Mouse (Mus musculus) lung, postnatal 0 days (tissue): Measurements from ENCODE around the gene Mcm3. TPM values are rescaled to one million over a fixed set of nuclear protein-coding genes. Genes with fewer than 3 reads are reported as not detected.

Experiments
- ATAC-seq: fragments of 200-750 bp; cut with Nextera tagmentation; 2 replicates; pipeline ENCODE4 v1.8.0; 2017; ENCODE audit warnings: moderate library complexity
- DNase-seq: peaks from one replicate; pipeline ENCODE4 v3.0.0-alpha.2; 2016; ENCODE audit warnings: low spot score
- H3K27ac ChIP-seq: fragments of 300-500 bp; sonication (generic); 2 replicates; pipeline ENCODE4 v1.5.1; 2014; ENCODE audit warnings: antibody characterized with exemption, mild to moderate bottlenecking, low read length, mixed read lengths
- H3K27me3 ChIP-seq: fragments of 300-500 bp; sonication (generic); replicated peaks from 2 replicates; pipeline ENCODE4 v1.6.1; 2014; ENCODE audit warnings: low read length, mixed read lengths; ENCODE audit not compliant: insufficient read depth
- H3K36me3 ChIP-seq: fragments of 300-500 bp; sonication (generic); 2 replicates; pipeline ENCODE4 v1.6.1; 2014; ENCODE audit warnings: low read length, mixed read lengths; ENCODE audit not compliant: insufficient read depth
- H3K4me1 ChIP-seq: fragments of 300-500 bp; sonication (generic); 2 replicates; pipeline ENCODE4 v1.6.1; 2014; ENCODE audit warnings: antibody characterized with exemption, low read depth, low read length, mixed read lengths; ENCODE audit not compliant: insufficient read depth
- H3K4me2 ChIP-seq: fragments of 300-500 bp; sonication (generic); replicated peaks from 2 replicates; pipeline ENCODE4 v1.6.1; 2014; ENCODE audit warnings: low read depth, mild to moderate bottlenecking, low read length, moderate library complexity, mixed read lengths
- H3K4me3 ChIP-seq: fragments of 300-500 bp; sonication (generic); 2 replicates; pipeline ENCODE4 v1.5.1; 2014; ENCODE audit warnings: low read depth, low read length
- H3K9ac ChIP-seq: fragments of 300-500 bp; sonication (generic); replicated peaks from 2 replicates; pipeline ENCODE4 v1.6.1; 2014; ENCODE audit warnings: low read depth, mild to moderate bottlenecking
- H3K9me3 ChIP-seq: fragments of 300-500 bp; sonication (generic); 2 replicates; pipeline ENCODE4 v1.6.1; 2016; ENCODE audit warnings: low read length, mixed read lengths
- CTCF ChIP-seq: IDR thresholded peaks from 2 replicates; pipeline ENCODE4 v1.5.1; 2016; ENCODE audit warnings: antibody characterized with exemption, mild to moderate bottlenecking
- EP300 ChIP-seq: IDR thresholded peaks from 2 replicates; pipeline ENCODE4 v1.6.1; 2016; ENCODE audit warnings: antibody characterized with exemption, mild to moderate bottlenecking, control low read depth
- WGBS: fragments of 180-500 bp; shearing (Covaris S2); extraction: QIAGEN DNeasy Blood & Tissue Kit; methylation state at CpG from one replicate; pipeline ENCODE4 v1.1.7; 2014; 5-methylcytosine and 5-hydroxymethylcytosine counted together
- polyA plus RNA-seq: library from polyadenylated mRNA; unstranded; fragments of >200 nt; fragmentation: Nextera tagmentation; extraction: Ambion mirVana; gene quantifications from 2 replicates; pipeline ENCODE4 v1.2.1, GENCODE M21; 2015

Mcm3 gene
- polyA plus RNA-seq, 1 experiment from 2014 or later: 20.4 TPM

GRCm38 (mm10) chr1:20814521-20814920, 5.6 kb downstream of the Mcm3 start:
- Histone ChIP-seq H3K4me2 (no peak overlapping the region), H3K36me3 (peaks cover 5% of the 10 kb centered on the region), H3K4me1 (no peaks in the 10 kb centered on the region), H3K27ac (no peak overlapping the region), H3K4me3 (no peak overlapping the region), H3K27me3 (no peaks in the 10 kb centered on the region), H3K9me3 (no peaks in the 10 kb centered on the region), H3K9ac (no peak overlapping the region)
- 92% methylated on average over 8 of the region's 8 CpGs for WGBS
- DNase-seq (no peak), ATAC-seq (no peak)
- TF ChIP-seq CTCF (no peak), EP300 (no peak)

- DNase-seq: no peak
- WGBS: 93% methylated on average over 10 of the region's 10 CpGs
- H3K36me3 ChIP-seq: peaks cover 9% of the 10 kb centered on the region
Measured at GRCm38 (mm10) chr1:20804526-20804925, 15.6 kb downstream of the Mcm3 start.

GRCm38 (mm10) chr1:20801682-20802390, 18.3 kb downstream of the Mcm3 start:
- 83% methylated on average over 8 of the region's 8 CpGs for WGBS
- H3K36me3 ChIP-seq: peaks cover 5% of the 10 kb centered on the region; the same call in 1 of the 2 replicates
- H3K27me3 ChIP-seq: no peaks in the 10 kb centered on the region
- no peak overlapping the region for H3K4me3 ChIP-seq
- no peaks in the 10 kb centered on the region for H3K4me1 ChIP-seq
- ATAC-seq (no peak), DNase-seq (peak; percentile 40)
- H3K9me3 ChIP-seq: no peaks in the 10 kb centered on the region
- no peak for TF ChIP-seq EP300
- peak; percentile 67 for TF ChIP-seq CTCF
- H3K9ac ChIP-seq: no peak overlapping the region
- H3K4me2 ChIP-seq: no peak overlapping the region
- no peak overlapping the region for H3K27ac ChIP-seq

More at GRCm38 (mm10) chr1:20804526-20804925, 15.6 kb downstream of the Mcm3 start:
- Histone ChIP-seq H3K9ac (no peak overlapping the region), H3K27me3 (no peaks in the 10 kb centered on the region), H3K27ac (no peak overlapping the region), H3K9me3 (no peaks in the 10 kb centered on the region), H3K4me3 (no peak overlapping the region), H3K4me2 (no peak overlapping the region), H3K4me1 (no peaks in the 10 kb centered on the region)
- ATAC-seq: no peak
- no peak for TF ChIP-seq EP300
- TF ChIP-seq CTCF: no peak

GRCm38 (mm10) chr1:20801275-20801674, 18.8 kb downstream of the Mcm3 start:
- WGBS: 95% methylated on average over 2 of the region's 2 CpGs
- Histone ChIP-seq H3K9me3 (no peaks in the 10 kb centered on the region), H3K27me3 (no peaks in the 10 kb centered on the region), H3K4me2 (no peak overlapping the region), H3K36me3 (peaks cover 4% of the 10 kb centered on the region; the same call in 1 of the 2 replicates), H3K4me3 (no peak overlapping the region), H3K4me1 (no peaks in the 10 kb centered on the region), H3K9ac (no peak overlapping the region), H3K27ac (no peak overlapping the region)
- no peak for DNase-seq
- TF ChIP-seq EP300 (no peak), CTCF (no peak)
- no peak for ATAC-seq

GRCm38 (mm10) chr1:20795178-20795577, 24.9 kb downstream of the Mcm3 start:
- Histone ChIP-seq H3K36me3 (no peaks in the 10 kb centered on the region), H3K4me1 (no peaks in the 10 kb centered on the region), H3K27ac (no peak overlapping the region), H3K9me3 (no peaks in the 10 kb centered on the region), H3K4me3 (no peak overlapping the region), H3K4me2 (no peak overlapping the region), H3K9ac (no peak overlapping the region), H3K27me3 (no peaks in the 10 kb centered on the region)
- TF ChIP-seq EP300 (no peak), CTCF (no peak)
- DNase-seq (no peak), ATAC-seq (no peak)
- WGBS: 88% methylated on average over 5 of the region's 5 CpGs

GRCm38 (mm10) chr1:20794760-20795159, 25.4 kb downstream of the Mcm3 start:
- Histone ChIP-seq H3K4me2 (no peak overlapping the region), H3K4me1 (no peaks in the 10 kb centered on the region), H3K9ac (no peak overlapping the region), H3K36me3 (no peaks in the 10 kb centered on the region), H3K9me3 (no peaks in the 10 kb centered on the region), H3K4me3 (no peak overlapping the region), H3K27me3 (no peaks in the 10 kb centered on the region), H3K27ac (no peak overlapping the region)
- no peak for TF ChIP-seq CTCF
- TF ChIP-seq EP300: no peak
- DNase-seq: no peak
- no peak for ATAC-seq
- WGBS: 84% methylated on average over 4 of the region's 4 CpGs
